Mouse (Mus musculus) kidney, embryonic 15.5 days (tissue): ENCODE results near the gene Spsb3. TPM values are rescaled to one million over a fixed set of nuclear protein-coding genes. Genes with fewer than 3 reads are reported as not detected.

ENCODE experiments used
- ATAC-seq: fragments of 200-750 bp; cut with Nextera tagmentation; replicated peaks from 2 replicates; pipeline ENCODE4 v1.8.0; 2017; ENCODE audit warnings: moderate TSS enrichment; ENCODE audit not compliant: low FRiP score
- H3K27ac ChIP-seq: fragments of 300-500 bp; sonication (generic); 2 replicates; pipeline ENCODE4 v1.5.1; 2015; ENCODE audit warnings: mild to moderate bottlenecking, inconsistent platforms
- H3K27me3 ChIP-seq: fragments of 300-500 bp; sonication (generic); 2 replicates; pipeline ENCODE4 v1.6.1; 2015; ENCODE audit warnings: inconsistent platforms
- H3K36me3 ChIP-seq: fragments of 300-500 bp; sonication (generic); 2 replicates; pipeline ENCODE4 v1.6.1; 2015; ENCODE audit warnings: inconsistent platforms
- H3K4me1 ChIP-seq: fragments of 300-500 bp; sonication (generic); 2 replicates; pipeline ENCODE4 v1.6.1; 2015; ENCODE audit warnings: inconsistent platforms
- H3K4me2 ChIP-seq: fragments of 300-500 bp; sonication (generic); 2 replicates; pipeline ENCODE4 v1.6.1; 2015; ENCODE audit warnings: moderate library complexity, mild to moderate bottlenecking, inconsistent platforms
- H3K4me3 ChIP-seq: fragments of 300-500 bp; sonication (generic); replicated peaks from 2 replicates; pipeline ENCODE4 v1.5.1; 2015; ENCODE audit warnings: mild to moderate bottlenecking, inconsistent platforms
- H3K9ac ChIP-seq: fragments of 300-500 bp; sonication (generic); 2 replicates; pipeline ENCODE4 v1.6.1; 2015; ENCODE audit warnings: mild to moderate bottlenecking, inconsistent platforms
- H3K9me3 ChIP-seq: fragments of 300-500 bp; sonication (generic); replicated peaks from 2 replicates; pipeline ENCODE4 v1.6.1; 2016; ENCODE audit warnings: inconsistent platforms
- WGBS: fragments of 180-500 bp; shearing (Covaris S2); methylation state at CpG from one replicate; pipeline ENCODE4 v1.1.7; 2015; ENCODE audit warnings: mixed read lengths; 5-methylcytosine and 5-hydroxymethylcytosine counted together
- polyA plus RNA-seq: library from polyadenylated mRNA; unstranded; fragments of >200 nt; fragmentation: Nextera tagmentation; extraction: Ambion mirVana; gene quantifications from 2 replicates; pipeline ENCODE4 v1.2.1, GENCODE M21; 2015

Spsb3 gene
- polyA plus RNA-seq, 1 experiment from 2014 or later: 43.7 TPM

GRCm38 (mm10) chr17:24890151-24891092 is 4.0 kb downstream of the Spsb3 start:
- H3K27me3 ChIP-seq: no peaks in the 10 kb centered on the region
- H3K4me3 ChIP-seq: no peak overlapping the region
- H3K36me3 ChIP-seq: peaks cover 52% of the 10 kb centered on the region
- H3K27ac ChIP-seq: no peak overlapping the region
- H3K9me3 ChIP-seq: no peaks in the 10 kb centered on the region
- ATAC-seq: no peak
- H3K4me2 ChIP-seq: no peak overlapping the region
- peaks cover 37% of the 10 kb centered on the region for H3K4me1 ChIP-seq
- WGBS: 87% methylated on average over 19 of the region's 19 CpGs
- H3K9ac ChIP-seq: no peak overlapping the region

- no peaks in the 10 kb centered on the region for H3K9me3 ChIP-seq
- no peak overlapping the region for H3K4me3 ChIP-seq
- H3K27ac ChIP-seq: no peak overlapping the region
- no peaks in the 10 kb centered on the region for H3K27me3 ChIP-seq
- H3K36me3 ChIP-seq: peaks cover 52% of the 10 kb centered on the region
- no peak overlapping the region for H3K4me2 ChIP-seq
- WGBS: 86% methylated on average over 13 of the region's 13 CpGs
- H3K4me1 ChIP-seq: peaks cover 41% of the 10 kb centered on the region
- ATAC-seq: no peak
- no peak overlapping the region for H3K9ac ChIP-seq
These were observed 4.9 kb downstream of the Spsb3 start for GRCm38 (mm10) chr17:24891321-24891720.

- H3K27ac ChIP-seq: no peak overlapping the region
- no peak for ATAC-seq
- no peaks in the 10 kb centered on the region for H3K9me3 ChIP-seq
- no peaks in the 10 kb centered on the region for H3K27me3 ChIP-seq
- 93% methylated on average over 12 of the region's 12 CpGs for WGBS
- H3K4me2 ChIP-seq: no peak overlapping the region
- peaks cover 46% of the 10 kb centered on the region for H3K4me1 ChIP-seq
- peaks cover 57% of the 10 kb centered on the region for H3K36me3 ChIP-seq
- H3K9ac ChIP-seq: no peak overlapping the region
- 0 out of 2 replicates have a peak overlapping the region, but pooled peaks have one; percentile 2 for H3K4me3 ChIP-seq
These were observed 6.3 kb downstream of the Spsb3 start for GRCm38 (mm10) chr17:24892785-24893184.

GRCm38 (mm10) chr17:24893276-24893675 is 6.8 kb downstream of the Spsb3 start:
- WGBS: 97% methylated on average over 2 of the region's 2 CpGs
- H3K36me3 ChIP-seq: peaks cover 62% of the 10 kb centered on the region

GRCm38 (mm10) chr17:24894061-24894994 is 7.9 kb downstream of the Spsb3 start:
- peaks cover 67% of the 10 kb centered on the region for H3K36me3 ChIP-seq

More at GRCm38 (mm10) chr17:24893276-24893675, 6.8 kb downstream of the Spsb3 start:
- H3K9ac ChIP-seq: no peak overlapping the region
- H3K4me2 ChIP-seq: peak overlapping the region; percentile 97; the same call in 1 of the 2 replicates
- H3K27ac ChIP-seq: no peak overlapping the region
- no peaks in the 10 kb centered on the region for H3K27me3 ChIP-seq
- no peak for ATAC-seq
- H3K9me3 ChIP-seq: no peaks in the 10 kb centered on the region
- peak overlapping the region; percentile 77; the same call in 1 of the 2 replicates for H3K4me3 ChIP-seq
- H3K4me1 ChIP-seq: peaks cover 46% of the 10 kb centered on the region

GRCm38 (mm10) chr17:24894995-24895547 is 8.6 kb downstream of the Spsb3 start, which contains the start of the genes Eme2 and Mrps34:
Gene Eme2 (minus strand): TSS chr17:24895087.
Gene Mrps34 (plus strand): TSS chr17:24895116.
- peak within 1 kb of the TSS; percentile 91 for H3K27ac ChIP-seq
- peak within 1 kb of the TSS; percentile 92 for H3K9ac ChIP-seq
- no peaks in the 10 kb centered on the region for H3K27me3 ChIP-seq
- H3K4me3 ChIP-seq: peak within 1 kb of the TSS; percentile 77
- WGBS: under 1% methylated on average over 62 of the region's 62 CpGs
- peak within 1 kb of the TSS; percentile 97 for H3K4me2 ChIP-seq
- no peaks in the 10 kb centered on the region for H3K9me3 ChIP-seq
- peak; percentile 33; the same call in 1 of the 2 replicates for ATAC-seq
- peaks cover 41% of the 10 kb centered on the region for H3K4me1 ChIP-seq
- H3K36me3 ChIP-seq: peaks cover 67% of the 10 kb centered on the region

More at GRCm38 (mm10) chr17:24894061-24894994, 7.9 kb downstream of the Spsb3 start:
- Histone ChIP-seq H3K27me3 (no peaks in the 10 kb centered on the region), H3K9me3 (no peaks in the 10 kb centered on the region), H3K4me3 (peak overlapping the region; percentile 77), H3K4me2 (peak overlapping the region; percentile 97), H3K4me1 (peaks cover 41% of the 10 kb centered on the region), H3K9ac (peak overlapping the region; percentile 92), H3K27ac (peak overlapping the region; percentile 91)
- 10% methylated on average over 31 of the region's 31 CpGs for WGBS
- ATAC-seq: peak; percentile 3; the same call in 1 of the 2 replicates

- peak; percentile 15 for ATAC-seq
- 9% methylated on average over 23 of the region's 23 CpGs for WGBS
- no peaks in the 10 kb centered on the region for H3K27me3 ChIP-seq
These were observed 9.3 kb downstream of the Spsb3 start for GRCm38 (mm10) chr17:24895571-24896240.

GRCm38 (mm10) chr17:24896241-24896992 is 10.0 kb downstream of the Spsb3 start, which contains the start of gene Nme3:
Gene Nme3 (plus strand): TSS chr17:24896500.
- 1% methylated on average over 50 of the region's 50 CpGs for WGBS
- peak within 1 kb of the TSS; percentile 77 for H3K4me3 ChIP-seq
- H3K9me3 ChIP-seq: no peaks in the 10 kb centered on the region
- peaks cover 67% of the 10 kb centered on the region for H3K36me3 ChIP-seq
- H3K27ac ChIP-seq: peak within 1 kb of the TSS; percentile 91
- H3K27me3 ChIP-seq: no peaks in the 10 kb centered on the region
- peaks cover 41% of the 10 kb centered on the region for H3K4me1 ChIP-seq
- peak; percentile 82 for ATAC-seq
- peak within 1 kb of the TSS; percentile 97 for H3K4me2 ChIP-seq
- peak within 1 kb of the TSS; percentile 92 for H3K9ac ChIP-seq

More at GRCm38 (mm10) chr17:24895571-24896240, 9.3 kb downstream of the Spsb3 start:
- no peaks in the 10 kb centered on the region for H3K9me3 ChIP-seq
- H3K4me3 ChIP-seq: peak overlapping the region; percentile 77
- peak overlapping the region; percentile 97 for H3K4me2 ChIP-seq
- H3K27ac ChIP-seq: peak overlapping the region; percentile 91
- peaks cover 41% of the 10 kb centered on the region for H3K4me1 ChIP-seq
- H3K36me3 ChIP-seq: peaks cover 67% of the 10 kb centered on the region
- H3K9ac ChIP-seq: peak overlapping the region; percentile 92

GRCm38 (mm10) chr17:24896993-24897269 is 10.5 kb downstream of the Spsb3 start:
- H3K9me3 ChIP-seq: no peaks in the 10 kb centered on the region
- peak overlapping the region; percentile 77 for H3K4me3 ChIP-seq
- H3K27ac ChIP-seq: peak overlapping the region; percentile 91; the same call in 1 of the 2 replicates
- peaks cover 41% of the 10 kb centered on the region for H3K4me1 ChIP-seq
- peak overlapping the region; percentile 97 for H3K4me2 ChIP-seq
- H3K27me3 ChIP-seq: no peaks in the 10 kb centered on the region
- peaks cover 67% of the 10 kb centered on the region for H3K36me3 ChIP-seq
- H3K9ac ChIP-seq: peak overlapping the region; percentile 92
- no peak for ATAC-seq
- WGBS: 31% methylated on average over 11 of the region's 11 CpGs

GRCm38 (mm10) chr17:24897600-24897999 is 11.2 kb downstream of the Spsb3 start:
- H3K4me1 ChIP-seq: peaks cover 41% of the 10 kb centered on the region
- peaks cover 67% of the 10 kb centered on the region for H3K36me3 ChIP-seq
- no peaks in the 10 kb centered on the region for H3K9me3 ChIP-seq
- H3K27me3 ChIP-seq: no peaks in the 10 kb centered on the region
- peak overlapping the region; percentile 77 for H3K4me3 ChIP-seq
- H3K9ac ChIP-seq: peak overlapping the region; percentile 92; the same call in 1 of the 2 replicates
- no peak for ATAC-seq
- peak overlapping the region; percentile 97; the same call in 1 of the 2 replicates for H3K4me2 ChIP-seq
- 74% methylated on average over 4 of the region's 4 CpGs for WGBS
- H3K27ac ChIP-seq: no peak overlapping the region
